Mouse (Mus musculus): Measurements from ENCODE around the gene Rassf5.

DNA sequence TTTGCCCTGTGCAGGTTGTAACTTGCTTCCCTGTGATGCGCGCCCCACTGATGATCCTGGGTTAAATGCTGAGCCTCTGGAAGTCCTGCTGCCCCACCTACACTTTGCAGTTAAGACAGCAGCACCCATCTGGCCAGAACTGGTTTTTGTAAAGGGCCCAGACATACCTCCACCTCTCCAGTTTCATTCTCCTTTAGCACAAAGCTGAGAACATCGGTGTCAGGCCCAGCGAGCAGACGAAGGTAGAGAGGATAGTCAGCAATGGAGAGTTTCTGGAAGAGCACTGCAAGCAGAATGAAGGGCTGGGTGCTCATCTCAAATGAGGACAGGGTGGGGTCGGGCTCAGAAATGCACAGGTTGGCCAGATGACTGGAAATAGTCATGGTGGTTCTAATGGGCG lies 64.7 kb downstream of the Rassf5 start:
- TF ChIP-seq CTCF (IDR thresholded peaks at IDR 0.05; ENCODE audit: borderline replicate concordance, control insufficient read depth, extremely low read depth, insufficient read depth, low read length, poor library complexity) = no peak
- no peak for TF ChIP-seq POLR2A (IDR thresholded peaks at IDR 0.05; ENCODE audit: control insufficient read depth, extremely low read depth, insufficient read depth, low read length, poor library complexity)
